Mouse (Mus musculus) small intestine, adult 2 months (tissue): ENCODE results near the gene Itga6. TPM values are rescaled to one million over a fixed set of nuclear protein-coding genes. Genes with fewer than 3 reads are reported as not detected.

Experiments used
- H3K27ac ChIP-seq: fragments of 200-500 bp; 2 replicates; pipeline ENCODE4 v1.5.1; 2012; ENCODE audit warnings: low read depth, low read length, control low read depth, inconsistent platforms; ENCODE audit not compliant: insufficient read depth
- H3K27me3 ChIP-seq: fragments of 200-500 bp; 2 replicates; pipeline ENCODE4 v1.6.1; 2012; ENCODE audit warnings: mild to moderate bottlenecking, moderate library complexity, low read length, inconsistent platforms; ENCODE audit not compliant: control insufficient read depth, insufficient read depth
- H3K36me3 ChIP-seq: fragments of 200-500 bp; 2 replicates; pipeline ENCODE4 v1.6.1; 2012; ENCODE audit warnings: mild to moderate bottlenecking, low read length, control low read depth, inconsistent platforms; ENCODE audit not compliant: control insufficient read depth, insufficient read depth
- H3K4me1 ChIP-seq: fragments of 200-500 bp; 2 replicates; pipeline ENCODE4 v1.6.1; 2012; ENCODE audit warnings: low read length, inconsistent platforms, mixed read lengths; ENCODE audit not compliant: control insufficient read depth, insufficient read depth, insufficient read length
- H3K4me3 ChIP-seq: fragments of 200-500 bp; 2 replicates; pipeline ENCODE4 v1.5.1; 2012; ENCODE audit warnings: low read depth, mild to moderate bottlenecking, control low read depth, inconsistent platforms, low read length, moderate library complexity
- CTCF ChIP-seq: fragments of 200-500 bp; IDR thresholded peaks from 2 replicates; pipeline ENCODE4 v1.5.1; 2012; ENCODE audit warnings: low read depth, mild to moderate bottlenecking, control low read depth, inconsistent platforms, low read length, moderate library complexity, mixed read lengths; ENCODE audit not compliant: insufficient replicate concordance, insufficient read length; ENCODE audit errors: extremely low read depth
- POLR2A ChIP-seq: fragments of 200-500 bp; IDR thresholded peaks from 2 replicates; pipeline ENCODE4 v1.6.1; 2012; ENCODE audit warnings: low read depth, mild to moderate bottlenecking, control low read depth, inconsistent platforms, low read length, moderate library complexity
- WGBS: fragments of 180-500 bp; shearing (Covaris S2); methylation state at CpG from one replicate; pipeline ENCODE4 v1.1.7; 2018; 5-methylcytosine and 5-hydroxymethylcytosine counted together
- polyA plus RNA-seq: library from polyadenylated mRNA; depleted of rRNA; stranded (reverse); fragments of >200 nt; gene quantifications from 2 replicates; pipeline ENCODE4 v1.2.3, GENCODE M21; 2012

Gene Itga6
- polyA plus RNA-seq, 1 experiment, result 49.8 TPM

DNA sequence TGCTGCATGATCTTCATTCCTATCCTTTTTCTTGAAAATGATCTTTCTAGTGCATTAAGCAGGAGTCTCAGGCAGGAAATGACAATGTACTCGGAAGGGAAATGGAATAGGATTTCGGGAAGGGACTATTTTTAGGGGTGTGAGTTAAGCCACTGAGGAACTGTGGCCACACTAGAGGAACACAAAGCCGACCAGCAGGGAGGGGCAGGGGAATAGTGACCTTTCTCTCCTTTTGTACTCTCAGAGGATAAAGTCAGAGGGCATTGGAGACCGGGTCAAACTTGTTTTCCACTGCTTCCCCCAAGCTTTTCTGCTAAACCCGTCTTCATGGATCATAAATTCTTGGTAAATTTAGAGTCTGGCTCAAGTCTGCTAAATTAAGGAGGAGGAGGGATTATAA lies 122.1 kb downstream of the Itga6 start:
- TF ChIP-seq CTCF (no peak), POLR2A (no peak)
- WGBS, result 37% methylated on average over 5 of the region's 5 CpGs
- H3K27ac ChIP-seq, result no peak overlapping the region
- H3K36me3 ChIP-seq, result no peaks in the 10 kb centered on the region
- H3K4me3 ChIP-seq, result no peak overlapping the region
- peaks cover 16% of the 10 kb centered on the region; the same call in 1 of the 2 replicates for H3K4me1 ChIP-seq
- H3K27me3 ChIP-seq, result no peaks in the 10 kb centered on the region

DNA sequence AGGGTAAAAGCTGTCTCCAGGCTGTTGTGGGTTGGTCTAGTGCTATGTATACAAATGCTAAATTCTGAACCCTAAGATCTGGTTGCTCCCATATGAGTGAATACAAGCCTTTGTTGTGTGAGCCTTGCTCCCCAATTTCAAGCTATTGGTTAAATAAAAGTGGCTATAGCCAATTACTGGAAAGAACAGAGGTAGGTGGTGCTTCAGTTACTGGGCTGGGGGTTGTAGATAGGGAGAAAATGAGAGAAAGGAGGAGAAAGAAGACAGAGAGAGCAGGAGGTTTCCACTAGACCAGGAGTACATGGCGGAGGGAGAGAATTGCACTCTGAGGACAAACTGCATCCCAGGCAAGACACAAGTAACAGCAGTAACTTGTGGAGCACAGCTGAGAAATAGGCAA lies 122.8 kb downstream of the Itga6 start:
- no peak for TF ChIP-seq POLR2A
- TF ChIP-seq CTCF, result no peak
- Histone ChIP-seq H3K4me3 (no peak overlapping the region), H3K36me3 (no peaks in the 10 kb centered on the region), H3K27ac (no peak overlapping the region), H3K4me1 (peaks cover 16% of the 10 kb centered on the region; the same call in 1 of the 2 replicates), H3K27me3 (no peaks in the 10 kb centered on the region)
- 94% methylated on average over 1 of the region's 1 CpGs for WGBS

DNA sequence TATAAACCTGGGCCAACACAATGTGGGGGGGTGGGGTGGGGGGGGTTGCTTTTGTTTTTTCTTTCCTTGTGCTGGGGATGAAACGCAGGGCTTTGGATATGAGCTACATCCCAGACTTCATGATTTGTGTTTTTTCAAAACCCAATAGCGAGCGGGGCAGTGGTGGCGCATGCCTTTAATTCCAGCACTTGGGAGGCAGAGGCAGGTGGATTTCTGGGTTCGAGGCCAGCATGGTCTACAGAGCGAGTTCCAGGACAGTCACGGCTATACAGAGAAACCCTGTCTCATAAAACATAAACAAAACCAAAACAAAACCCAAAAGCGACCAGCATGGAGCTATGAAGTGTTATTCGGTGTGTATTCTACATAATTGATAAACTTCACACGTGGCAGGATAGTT lies 126.7 kb downstream of the Itga6 start:
- TF ChIP-seq CTCF (no peak), POLR2A (no peak)
- no peaks in the 10 kb centered on the region for H3K27me3 ChIP-seq
- 48% methylated on average over 10 of the region's 10 CpGs for WGBS
- H3K27ac ChIP-seq, result no peak overlapping the region
- no peak overlapping the region for H3K4me3 ChIP-seq
- peaks cover 3% of the 10 kb centered on the region; the same call in 1 of the 2 replicates for H3K4me1 ChIP-seq
- no peaks in the 10 kb centered on the region for H3K36me3 ChIP-seq

GRCm38 (mm10) chr2:71872801-71873443 lies 127.5 kb downstream of the Itga6 start, which contains the start of gene Pdk1:
Gene Pdk1, plus strand, starts transcription at chr2:71873224.
- Histone ChIP-seq H3K4me3 (peak within 1 kb of the TSS; percentile 92), H3K4me1 (no peaks in the 10 kb centered on the region), H3K27me3 (no peaks in the 10 kb centered on the region), H3K27ac (peak within 1 kb of the TSS; percentile 79), H3K36me3 (no peaks in the 10 kb centered on the region)
- TF ChIP-seq POLR2A (peak; percentile 69), CTCF (no peak)
- under 1% methylated on average over 55 of the region's 55 CpGs for WGBS

- Histone ChIP-seq H3K4me3 (peak overlapping the region; percentile 92), H3K27ac (peak overlapping the region; percentile 78), H3K27me3 (no peaks in the 10 kb centered on the region), H3K36me3 (no peaks in the 10 kb centered on the region), H3K4me1 (no peaks in the 10 kb centered on the region)
- TF ChIP-seq POLR2A (no peak), CTCF (no peak)
- 2% methylated on average over 50 of the region's 51 CpGs for WGBS
These were observed 128.3 kb downstream of the Itga6 start for GRCm38 (mm10) chr2:71873474-71874322.

GRCm38 (mm10) chr2:71874422-71874821 lies 129.0 kb downstream of the Itga6 start:
- H3K27me3 ChIP-seq, result no peaks in the 10 kb centered on the region
- H3K27ac ChIP-seq, result no peak overlapping the region
- WGBS, result 80% methylated on average over 2 of the region's 2 CpGs
- no peaks in the 10 kb centered on the region for H3K36me3 ChIP-seq
- no peak overlapping the region for H3K4me3 ChIP-seq
- no peak for TF ChIP-seq CTCF
- TF ChIP-seq POLR2A, result no peak
- H3K4me1 ChIP-seq, result no peaks in the 10 kb centered on the region

- 85% methylated on average over 2 of the region's 2 CpGs for WGBS
- Histone ChIP-seq H3K4me3 (no peak overlapping the region), H3K27ac (no peak overlapping the region), H3K36me3 (no peaks in the 10 kb centered on the region), H3K27me3 (no peaks in the 10 kb centered on the region), H3K4me1 (no peaks in the 10 kb centered on the region)
- TF ChIP-seq POLR2A (no peak), CTCF (no peak)
These were observed 129.4 kb downstream of the Itga6 start for GRCm38 (mm10) chr2:71874836-71875235.
